Comparison of ENCODE assay signal across 28 mouse cellular contexts in the genomic region with DNA sequence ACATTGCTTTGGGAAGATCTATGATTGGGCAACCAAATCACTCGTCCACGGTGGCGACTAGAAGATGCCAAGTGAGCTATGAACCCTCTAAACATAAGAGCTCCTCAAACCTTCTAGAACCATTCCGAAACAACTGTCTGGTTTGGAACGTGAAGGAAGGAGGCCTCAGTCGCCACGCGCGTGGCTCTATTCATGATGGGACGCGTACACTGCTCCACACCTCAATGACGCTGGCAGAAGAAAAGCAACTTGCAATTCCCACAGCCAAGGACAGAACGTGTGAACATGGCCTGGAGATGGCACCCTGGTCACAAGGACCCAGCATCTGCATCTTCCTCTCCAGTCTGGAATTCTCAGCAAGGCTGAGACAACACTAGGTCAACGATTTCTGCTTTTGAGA.
"Had no signal": no experiment of that assay in that cellular context is flagged by ENCODE, and none has a peak within 500 bp of the region (broad histone marks: within the 10 kb centered on the region; RNA-seq: fewer than 3 reads in every experiment).

No protein-coding gene starts in this region.

- DNase-seq: heart, postnatal 10 days; heart, postnatal 14 days; heart, postnatal 36 days; kidney, adult 11 months; kidney, adult 18-20 months; kidney, adult 2 months; kidney, adult 8-10 months; kidney, adult 9 months; kidney, postnatal 10 days; kidney, postnatal 14 days; kidney, postnatal 25 days; kidney, postnatal 36 days; kidney, postnatal 4 days; layer of hippocampus, adult 9-11 months; layer of hippocampus, postnatal 36 days had no signal

- H3K4me3 ChIP-seq: heart, embryonic 12.5 days; heart, embryonic 13.5 days; heart, embryonic 15.5 days; hindbrain, embryonic 10.5 days; hindbrain, embryonic 12.5 days; hindbrain, embryonic 13.5 days; hindbrain, embryonic 15.5 days; intestine, embryonic 15.5 days; kidney, embryonic 15.5 days; left cerebral cortex, adult 2 months had no signal

- H3K9me3 ChIP-seq: heart, embryonic 13.5 days; heart, embryonic 15.5 days; hindbrain, embryonic 10.5 days; hindbrain, embryonic 12.5 days; hindbrain, embryonic 13.5 days; hindbrain, embryonic 15.5 days; intestine, embryonic 15.5 days; kidney, embryonic 15.5 days had no signal

- H3K9ac ChIP-seq: heart, embryonic 12.5 days; heart, embryonic 13.5 days; heart, embryonic 15.5 days; hindbrain, embryonic 12.5 days; hindbrain, embryonic 13.5 days; hindbrain, embryonic 14.5 days; hindbrain, embryonic 15.5 days; intestine, embryonic 15.5 days; kidney, embryonic 15.5 days had no signal

- H3K36me3 ChIP-seq: heart, embryonic 12.5 days; heart, embryonic 13.5 days; heart, embryonic 15.5 days; hindbrain, embryonic 10.5 days; hindbrain, embryonic 12.5 days; hindbrain, embryonic 13.5 days; hindbrain, embryonic 15.5 days; intestine, embryonic 15.5 days; kidney, embryonic 15.5 days had no signal

- H3K4me1 ChIP-seq: heart, embryonic 12.5 days; heart, embryonic 13.5 days; heart, embryonic 15.5 days; hindbrain, embryonic 12.5 days; hindbrain, embryonic 15.5 days; intestine, embryonic 15.5 days; kidney, embryonic 15.5 days had no signal

- H3K27me3 ChIP-seq: heart, embryonic 12.5 days; heart, embryonic 13.5 days; heart, embryonic 15.5 days; hindbrain, embryonic 12.5 days; hindbrain, embryonic 13.5 days; hindbrain, embryonic 15.5 days; intestine, embryonic 15.5 days; kidney, embryonic 15.5 days had no signal

- H3K27ac ChIP-seq: heart, embryonic 13.5 days; heart, embryonic 15.5 days; hindbrain, embryonic 10.5 days; hindbrain, embryonic 12.5 days; hindbrain, embryonic 13.5 days; hindbrain, embryonic 14.5 days; hindbrain, embryonic 15.5 days; hindbrain, postnatal 0 days; intestine, embryonic 15.5 days; kidney, embryonic 15.5 days; kidney, postnatal 0 days; left cerebral cortex, adult 2 months had no signal
